ENCODE assay signal across 8 mouse cellular contexts in genomic region chr2:135717232-135718134, GRCm38 (mm10). TPM values are rescaled to one million over a fixed set of nuclear protein-coding genes. Genes with fewer than 3 reads are reported as not detected.
A peak's percentile ranks its signal among the peaks of the same experiment; 100 is the strongest.
DNase-seq lines count a peak whose midpoint lies in the region; ATAC-seq and TF ChIP-seq lines count a peak whose summit lies in the region.

No protein-coding gene starts in this region.

- no peaks in the 10 kb centered on the region for H3K27me3 ChIP-seq in forebrain, embryonic 12.5 days
- no peaks in the 10 kb centered on the region for H3K27me3 ChIP-seq in heart, postnatal 0 days (ENCODE audit: control insufficient read depth, insufficient read depth, low read length)

- peak overlapping the region; percentile 28; the same call in 1 of the 2 replicates for H3K27ac ChIP-seq in layer of hippocampus, adult 2 months
- H3K27ac ChIP-seq in forebrain, embryonic 12.5 days, result peak overlapping the region; percentile 53; the same call in 1 of the 2 replicates
- H3K27ac ChIP-seq in heart, postnatal 0 days (ENCODE audit: low read depth), result peak overlapping the region; percentile 48

- H3K36me3 ChIP-seq in forebrain, embryonic 12.5 days (replicated peaks), result no peaks in the 10 kb centered on the region
- no peaks in the 10 kb centered on the region for H3K36me3 ChIP-seq in heart, postnatal 0 days (replicated peaks; ENCODE audit: control insufficient read depth, insufficient read depth, low read length)

- WGBS in forebrain, embryonic 12.5 days, result 24% methylated on average over 16 of the region's 16 CpGs
- WGBS in heart, postnatal 0 days, result 14% methylated on average over 16 of the region's 16 CpGs

- peak overlapping the region; percentile 3; the same call in 1 of the 2 replicates for H3K4me3 ChIP-seq in layer of hippocampus, adult 2 months
- H3K4me3 ChIP-seq in forebrain, embryonic 12.5 days (replicated peaks), result no peak overlapping the region
- peak overlapping the region; percentile 13; the same call in 1 of the 2 replicates for H3K4me3 ChIP-seq in heart, postnatal 0 days (ENCODE audit: low read depth, low read length)

- ATAC-seq in forebrain, embryonic 12.5 days (ENCODE audit: low FRiP score), result no peak
- peak; percentile 39 for ATAC-seq in heart, postnatal 0 days (ENCODE audit: insufficient read depth, low read depth)
- ATAC-seq in frontal cortex, adult (ENCODE audit: low TSS enrichment), result no peak

- no peak for DNase-seq in layer of hippocampus, adult 2 months (ENCODE audit: low spot score in 2 of 2)
- no peak for DNase-seq in layer of hippocampus, adult 8-10 months (ENCODE audit: low spot score in 2 of 2)
- peak; percentile 53 for DNase-seq in heart, postnatal 0 days (ENCODE audit: low spot score)
- peak; percentile 49 to 57 for DNase-seq in kidney, postnatal 36 days
- peak; percentile 65 to 73 for DNase-seq in lung, postnatal 4 days
- peak; percentile 60 for DNase-seq in testis, postnatal 10 days (ENCODE audit: low spot score)

- H3K4me2 ChIP-seq in forebrain, embryonic 12.5 days, result peak overlapping the region; percentile 34
- peak overlapping the region; percentile 45 for H3K4me2 ChIP-seq in heart, postnatal 0 days (ENCODE audit: low read depth, low read length)

- peak overlapping the region; percentile 21; the same call in 1 of the 2 replicates for H3K9ac ChIP-seq in forebrain, embryonic 12.5 days
- H3K9ac ChIP-seq in heart, postnatal 0 days (replicated peaks; ENCODE audit: low read depth, low read length), result peak overlapping the region; percentile 18

- H3K9me3 ChIP-seq in forebrain, embryonic 12.5 days, result no peaks in the 10 kb centered on the region
- no peaks in the 10 kb centered on the region for H3K9me3 ChIP-seq in heart, postnatal 0 days (replicated peaks; ENCODE audit: control insufficient read depth, low read length)

- TF ChIP-seq CTCF in layer of hippocampus, adult 2 months (conservative IDR thresholded peaks at IDR 0.05), result no peak
- TF ChIP-seq CTCF in heart, postnatal 0 days (IDR thresholded peaks at IDR 0.05; ENCODE audit: low read depth), result no peak

- H3K4me1 ChIP-seq in forebrain, embryonic 12.5 days, result peaks cover 40% of the 10 kb centered on the region
- H3K4me1 ChIP-seq in heart, postnatal 0 days (ENCODE audit: control insufficient read depth, insufficient read depth), result peaks cover 28% of the 10 kb centered on the region

- TF ChIP-seq EP300 in heart, postnatal 0 days (IDR thresholded peaks at IDR 0.05; ENCODE audit: low read depth), result no peak

RNA-seq across cellular contexts. Expression of gene Plcb4, which starts 58.7 kb away (rescaled TPM):
- 10 to 100 TPM; 20.9 to 21.0 TPM for total RNA-seq in layer of hippocampus, adult 2 months (2021)
- 10 to 100 TPM; 18.2 to 34.6 (median 22.3) TPM for total RNA-seq in layer of hippocampus, adult 8-10 months (2022)
- 21.2 and 23.5 TPM in 2 replicates for polyA plus RNA-seq in forebrain, embryonic 12.5 days (2016; fragmentation: Nextera tagmentation; extraction: Ambion mirVana)
- 30.6 and 57.0 TPM in 2 replicates for total RNA-seq in heart, postnatal 0 days (2014; rRNA removed; ENCODE audit: low replicate concordance)
- 30.6 and 34.7 TPM in 2 replicates for polyA plus RNA-seq in heart, postnatal 0 days (2015; fragmentation: Nextera tagmentation; extraction: Ambion mirVana)

Comparison
In these comparisons a context has a peak if more than half of its experiments do, and no peak if none do; other contexts are left out.
1. DNase-seq: peak in heart, postnatal 0 days (single experiment), kidney, postnatal 36 days (2 of 2), lung, postnatal 4 days (2 of 2) and testis, postnatal 10 days (single experiment); none in layer of hippocampus, adult 2 months (0 of 2) and layer of hippocampus, adult 8-10 months (0 of 2).
2. Peak in every context shown above with its lines, with median percentiles within 50 percentile points of each other: H3K27ac ChIP-seq.